Mouse (Mus musculus): ENCODE measurements around the gene Pard3.

Pard3 gene

GRCm38 (mm10) chr8:127338183-127338582, 274.5 kb downstream of the Pard3 start:
- DNase-seq (ENCODE audit: low spot score in 2 of 2), result no peak

GRCm38 (mm10) chr8:127341046-127341445, 277.4 kb downstream of the Pard3 start:
- DNase-seq (ENCODE audit: low spot score in 2 of 2), result no peak

GRCm38 (mm10) chr8:127343115-127343514, 279.4 kb downstream of the Pard3 start:
- no peak for DNase-seq (ENCODE audit: low spot score in 2 of 2)

GRCm38 (mm10) chr8:127344421-127344820, 280.7 kb downstream of the Pard3 start:
- DNase-seq (ENCODE audit: low spot score in 2 of 2), result no peak

- no peak for DNase-seq (ENCODE audit: low spot score in 2 of 2)
Measured at GRCm38 (mm10) chr8:127345912-127346423, 282.3 kb downstream of the Pard3 start.

- DNase-seq (ENCODE audit: low spot score in 2 of 2), result no peak
Measured at GRCm38 (mm10) chr8:127347890-127348495, 284.3 kb downstream of the Pard3 start.

GRCm38 (mm10) chr8:127361796-127362195, 298.1 kb downstream of the Pard3 start:
- no peak for DNase-seq (ENCODE audit: low spot score in 2 of 2)

- DNase-seq (ENCODE audit: low spot score in 2 of 2), result no peak
Measured at GRCm38 (mm10) chr8:127368347-127368746, 304.7 kb downstream of the Pard3 start.

GRCm38 (mm10) chr8:127371326-127371949, 307.7 kb downstream of the Pard3 start:
- no peak for DNase-seq (ENCODE audit: low spot score in 2 of 2)

GRCm38 (mm10) chr8:127377775-127378174, 314.1 kb downstream of the Pard3 start:
- no peak for DNase-seq (ENCODE audit: low spot score in 2 of 2)

GRCm38 (mm10) chr8:127378994-127379858, 315.5 kb downstream of the Pard3 start:
- no peak for DNase-seq (ENCODE audit: low spot score in 2 of 2)

- DNase-seq (ENCODE audit: low spot score in 2 of 2), result no peak
Measured at GRCm38 (mm10) chr8:127381259-127381658, 317.6 kb downstream of the Pard3 start.

GRCm38 (mm10) chr8:127392700-127393099, 329.0 kb downstream of the Pard3 start:
- no peak for DNase-seq (ENCODE audit: low spot score in 2 of 2)

GRCm38 (mm10) chr8:127395488-127395887, 331.8 kb downstream of the Pard3 start:
- DNase-seq (ENCODE audit: low spot score in 2 of 2), result no peak

GRCm38 (mm10) chr8:127405815-127406214, 342.1 kb downstream of the Pard3 start:
- no peak for DNase-seq (ENCODE audit: low spot score in 2 of 2)

- DNase-seq (ENCODE audit: low spot score in 2 of 2), result no peak
Measured at GRCm38 (mm10) chr8:127410606-127411005, 346.9 kb downstream of the Pard3 start.

GRCm38 (mm10) chr8:127411190-127411848, 347.6 kb downstream of the Pard3 start:
- DNase-seq (ENCODE audit: low spot score in 2 of 2), result no peak

GRCm38 (mm10) chr8:127423021-127423420, 359.3 kb downstream of the Pard3 start:
- no peak for DNase-seq (ENCODE audit: low spot score in 2 of 2)

- DNase-seq (ENCODE audit: low spot score in 2 of 2), result no peak
Measured at GRCm38 (mm10) chr8:127424211-127424916, 360.7 kb downstream of the Pard3 start.

- no peak for DNase-seq (ENCODE audit: low spot score in 2 of 2)
Measured at GRCm38 (mm10) chr8:127426857-127427256, 363.2 kb downstream of the Pard3 start.

- DNase-seq (ENCODE audit: low spot score in 2 of 2), result no peak
Measured at GRCm38 (mm10) chr8:127428004-127428403, 364.3 kb downstream of the Pard3 start.

All from spleen, postnatal 4 days (tissue).